Comparison of ENCODE assay signal across 24 mouse cellular contexts in genomic region chr9:122343399-122343798, GRCm38 (mm10).
"Had no signal": no experiment of that assay in that cellular context is flagged by ENCODE, and none has a peak within 500 bp of the region (broad histone marks: within the 10 kb centered on the region; RNA-seq: fewer than 3 reads in every experiment).

No protein-coding gene starts in this region.

- H3K9me3 ChIP-seq: heart, embryonic 13.5 days; heart, embryonic 15.5 days; hindbrain, embryonic 13.5 days; hindbrain, embryonic 15.5 days; limb, embryonic 10.5 days; limb, embryonic 12.5 days; liver, embryonic 13.5 days; liver, embryonic 15.5 days had no signal

- ATAC-seq: forebrain, postnatal 0 days; inflammation-experienced regulatory T-cells, adult 6 months; intestine, postnatal 0 days; liver, postnatal 0 days had no signal

- H3K4me1 ChIP-seq: heart, embryonic 13.5 days; heart, embryonic 15.5 days; hindbrain, embryonic 13.5 days; hindbrain, embryonic 15.5 days; limb, embryonic 10.5 days; limb, embryonic 12.5 days had no signal

- H3K36me3 ChIP-seq: heart, embryonic 13.5 days; heart, embryonic 15.5 days; hindbrain, embryonic 13.5 days; hindbrain, embryonic 15.5 days; limb, embryonic 10.5 days; limb, embryonic 12.5 days; liver, embryonic 13.5 days; liver, embryonic 15.5 days had no signal

- H3K9ac ChIP-seq: forebrain, postnatal 0 days; heart, embryonic 13.5 days; heart, embryonic 15.5 days; hindbrain, embryonic 13.5 days; hindbrain, embryonic 15.5 days; limb, embryonic 12.5 days; liver, embryonic 13.5 days; liver, embryonic 15.5 days; liver, postnatal 0 days had no signal

- H3K27me3 ChIP-seq: heart, embryonic 13.5 days; heart, embryonic 15.5 days; hindbrain, embryonic 13.5 days; hindbrain, embryonic 15.5 days; limb, embryonic 12.5 days; liver, embryonic 15.5 days had no signal

- H3K4me3 ChIP-seq: heart, adult 2 months; heart, embryonic 13.5 days; heart, embryonic 15.5 days; hindbrain, embryonic 13.5 days; hindbrain, embryonic 15.5 days; layer of hippocampus, adult 2 months; left cerebral cortex, adult 2 months; limb, embryonic 10.5 days; limb, embryonic 12.5 days; liver, embryonic 13.5 days; liver, embryonic 15.5 days had no signal

- H3K4me2 ChIP-seq: heart, embryonic 13.5 days; heart, embryonic 15.5 days; hindbrain, embryonic 13.5 days; hindbrain, embryonic 15.5 days; limb, embryonic 12.5 days; liver, embryonic 11.5 days; liver, embryonic 13.5 days; liver, embryonic 15.5 days had no signal

- DNase-seq: forebrain, postnatal 0 days; gastrocnemius, postnatal 14 days; gastrocnemius, postnatal 36 days; kidney, adult 18-20 months; kidney, adult 8-10 months; kidney, postnatal 10 days; kidney, postnatal 25 days; kidney, postnatal 4 days; liver; liver, embryonic 13.5 days; liver, postnatal 0 days had no signal

- H3K27ac ChIP-seq: heart, adult 2 months; heart, embryonic 13.5 days; heart, embryonic 15.5 days; hindbrain, embryonic 13.5 days; hindbrain, embryonic 15.5 days; layer of hippocampus, adult 2 months; left cerebral cortex, adult 2 months; limb, embryonic 10.5 days; limb, embryonic 12.5 days; liver, embryonic 13.5 days; liver, embryonic 15.5 days had no signal
